Mouse (Mus musculus) urinary bladder, postnatal 4 days (tissue): ENCODE results near the gene Serinc3.
"Not testable (repeated sequence)": the region's sequence is repeated elsewhere in the genome, so short reads cannot be mapped to it uniquely, and the experiment has no call there.

Experiments
- DNase-seq, 2 experiments: peaks; one replicate each; pipeline ENCODE4 v3.0.0; 2021 to 2022; ENCODE audit warnings: low spot score in 2 of 2

Gene Serinc3

GRCm38 (mm10) chr2:163631223-163631622, 13.7 kb downstream of the Serinc3 start:
- no peak for DNase-seq

GRCm38 (mm10) chr2:163621401-163621800, 23.5 kb downstream of the Serinc3 start:
- not testable (repeated sequence) for DNase-seq

GRCm38 (mm10) chr2:163620451-163620850, 24.5 kb downstream of the Serinc3 start:
- DNase-seq, result no peak

- no peak for DNase-seq
Observed at GRCm38 (mm10) chr2:163617874-163618273, 27.1 kb downstream of the Serinc3 start.

- no peak for DNase-seq
Observed at GRCm38 (mm10) chr2:163617232-163617863, 27.6 kb downstream of the Serinc3 start.

GRCm38 (mm10) chr2:163616652-163617227, 28.2 kb downstream of the Serinc3 start:
- DNase-seq, result no peak

- DNase-seq, result no peak
Observed at GRCm38 (mm10) chr2:163615906-163616651, 28.9 kb downstream of the Serinc3 start.

- DNase-seq, result no peak
Observed at GRCm38 (mm10) chr2:163615401-163615800, 29.5 kb downstream of the Serinc3 start.

- DNase-seq, result no peak
Observed at GRCm38 (mm10) chr2:163613990-163614389, 30.9 kb downstream of the Serinc3 start.

- DNase-seq, result no peak
Observed at GRCm38 (mm10) chr2:163613206-163613605, 31.7 kb downstream of the Serinc3 start.

- DNase-seq, result no peak
Observed at GRCm38 (mm10) chr2:163611176-163611575, 33.8 kb downstream of the Serinc3 start.

- DNase-seq, result no peak
Observed at GRCm38 (mm10) chr2:163609281-163609975, 35.5 kb downstream of the Serinc3 start.

GRCm38 (mm10) chr2:163608008-163608407, 36.9 kb downstream of the Serinc3 start:
- DNase-seq, result no peak

GRCm38 (mm10) chr2:163606161-163606560, 38.8 kb downstream of the Serinc3 start:
- no peak for DNase-seq

- DNase-seq, result peak; percentile 81 to 87
Observed at GRCm38 (mm10) chr2:163602101-163602971, 42.6 kb downstream of the Serinc3 start, which contains the start of gene Ttpal. Ttpal (plus strand) TSS chr2:163602314.

- DNase-seq, result no peak
Observed at GRCm38 (mm10) chr2:163601712-163602100, 43.2 kb downstream of the Serinc3 start.

- DNase-seq, result no peak
Observed at GRCm38 (mm10) chr2:163601066-163601465, 43.9 kb downstream of the Serinc3 start.

- DNase-seq, result peak in 1 of 2 experiments; percentile 76
Observed at GRCm38 (mm10) chr2:163599226-163599625, 45.7 kb downstream of the Serinc3 start.

GRCm38 (mm10) chr2:163597661-163598060, 47.3 kb downstream of the Serinc3 start:
- no peak for DNase-seq

GRCm38 (mm10) chr2:163596873-163597155, 48.1 kb downstream of the Serinc3 start:
- DNase-seq, result no peak
